Mouse (Mus musculus) brain, embryonic 14.5 days (tissue): ENCODE results near the gene Dtnb. TPM values are rescaled to one million over a fixed set of nuclear protein-coding genes. Genes with fewer than 3 reads are reported as not detected.
A peak's percentile ranks its signal among the peaks of the same experiment; 100 is the strongest.
"Not testable (repeated sequence)": the region's sequence is repeated elsewhere in the genome, so short reads cannot be mapped to it uniquely, and the experiment has no call there.

Experiments
- DNase-seq: peaks from one replicate; pipeline ENCODE4 v3.0.0-alpha.2; 2011; ENCODE audit warnings: low read depth
- CTCF ChIP-seq: fragments of 200-500 bp; IDR thresholded peaks from 2 replicates; pipeline ENCODE4 v1.5.1; 2012; ENCODE audit warnings: inconsistent platforms, mild to moderate bottlenecking, moderate library complexity, borderline replicate concordance; ENCODE audit not compliant: insufficient read depth, insufficient read length; ENCODE audit errors: extremely low read depth
- POLR2A ChIP-seq: fragments of 200-500 bp; IDR thresholded peaks from 2 replicates; pipeline ENCODE4 v1.6.1; 2012; ENCODE audit warnings: mild to moderate bottlenecking, inconsistent platforms, borderline replicate concordance; ENCODE audit not compliant: poor library complexity, insufficient read depth, insufficient read length, severe bottlenecking; ENCODE audit errors: extremely low read depth
- polyA plus RNA-seq: library from polyadenylated mRNA; depleted of rRNA; stranded (reverse); fragments of >200 nt; gene quantifications from 2 replicates; pipeline ENCODE4 v1.2.3, GENCODE M21; 2012; rRNA removed

Gene Dtnb
- 60.1 and 61.1 TPM in 2 replicates for polyA plus RNA-seq

DNA sequence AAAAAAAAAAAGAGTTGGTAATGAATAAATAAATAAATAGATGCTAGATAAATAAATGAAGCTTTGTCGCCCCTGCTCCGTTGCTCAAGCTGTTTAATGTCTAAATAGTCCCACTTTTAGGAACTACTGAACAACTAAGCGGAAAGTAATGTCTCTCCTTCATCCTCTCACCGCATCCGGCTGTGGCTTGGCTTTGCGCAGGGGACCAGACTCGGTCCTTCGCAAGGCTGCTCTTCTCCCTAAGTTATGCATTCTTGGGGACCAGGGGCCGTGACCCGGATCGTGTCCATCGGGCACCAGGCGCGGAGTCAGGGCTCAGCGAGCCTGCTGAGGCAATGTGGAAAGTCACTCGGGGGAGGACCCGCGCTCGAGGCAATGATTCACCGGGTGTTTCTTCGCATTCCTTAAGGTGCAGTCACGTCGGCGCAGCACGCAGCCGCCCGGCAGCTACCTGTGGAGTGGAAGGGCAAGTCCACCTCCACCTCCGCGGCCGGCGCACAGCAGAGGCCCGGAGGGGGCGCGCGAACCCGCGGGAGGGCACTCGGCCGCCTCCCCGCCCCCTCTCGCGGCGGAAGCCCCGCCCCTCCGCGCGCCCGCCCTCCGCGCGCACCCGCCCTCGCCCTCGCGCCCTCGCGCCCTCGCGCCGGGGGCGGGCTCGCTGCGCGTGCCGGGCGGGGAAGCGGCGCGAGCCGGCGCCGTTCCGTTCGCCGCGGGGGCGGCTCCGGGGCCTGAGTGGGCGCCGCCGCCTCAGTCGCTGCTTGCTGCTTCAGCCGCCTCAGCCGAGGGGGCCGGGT, at the start of gene Dtnb:
TSS of gene Dtnb (plus strand) at position 595 of the 794 bp plus-strand sequence.
- TF ChIP-seq CTCF (no peak), POLR2A (peak; percentile 77; the same call in 1 of the 2 replicates)
- peak; percentile 71 for DNase-seq

GRCm38 (mm10) chr12:3525536-3525935, 46.6 kb upstream of the Dtnb start:
- no peak for TF ChIP-seq CTCF
- no peak for TF ChIP-seq POLR2A
- DNase-seq, result no peak

DNA sequence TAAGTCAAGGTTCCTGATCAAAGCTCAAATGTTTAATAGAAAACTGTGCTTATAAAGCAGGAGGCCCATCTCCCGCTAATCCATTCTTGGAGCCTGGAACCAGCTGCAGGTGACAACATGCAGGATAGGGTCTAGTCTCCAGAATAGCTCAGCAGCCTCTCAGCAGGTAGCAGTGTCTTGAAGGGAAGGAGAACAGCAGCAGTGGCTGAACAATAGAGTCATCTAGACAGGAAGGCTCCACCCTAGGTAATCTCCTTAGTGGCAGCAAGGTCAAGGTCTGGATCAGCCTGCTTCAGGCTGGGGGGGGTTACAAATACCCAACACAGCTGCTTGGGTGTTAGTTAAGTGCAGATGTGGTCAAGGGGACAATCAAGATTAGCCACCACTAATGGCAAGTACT, 36.7 kb upstream of the Dtnb start:
- not testable (repeated sequence) for DNase-seq

- peak; percentile 74 for DNase-seq
- TF ChIP-seq CTCF (no peak), POLR2A (no peak)
Observed at GRCm38 (mm10) chr12:3537616-3538015, 34.6 kb upstream of the Dtnb start.

DNA sequence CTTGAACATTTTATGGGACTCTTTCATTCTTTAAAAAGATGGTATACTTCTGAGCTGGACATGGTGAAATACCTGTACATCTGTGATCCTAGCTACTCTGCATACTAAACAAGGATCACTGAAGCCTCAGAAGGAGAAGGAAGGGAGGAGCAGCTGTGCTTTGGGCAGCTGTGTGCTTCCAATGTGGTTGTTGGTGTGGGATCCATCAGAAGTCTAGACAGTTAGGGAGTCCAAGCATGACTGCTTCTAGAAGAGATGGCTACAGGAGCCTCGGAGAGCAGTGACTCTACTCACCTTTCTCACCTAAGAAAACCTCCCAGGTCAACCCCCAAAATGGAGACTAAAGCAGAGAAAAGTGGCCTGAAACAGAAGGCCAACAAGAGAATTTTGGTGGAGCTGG, 34.1 kb upstream of the Dtnb start:
- TF ChIP-seq CTCF, result no peak
- TF ChIP-seq POLR2A, result no peak
- no peak for DNase-seq

- TF ChIP-seq POLR2A (no peak), CTCF (no peak)
Observed at GRCm38 (mm10) chr12:3539605-3540004, 32.6 kb upstream of the Dtnb start.

GRCm38 (mm10) chr12:3540871-3541270, 31.3 kb upstream of the Dtnb start:
- DNase-seq, result no peak
- no peak for TF ChIP-seq CTCF

More at GRCm38 (mm10) chr12:3539605-3540004, 32.6 kb upstream of the Dtnb start:
- DNase-seq, result no peak

DNA sequence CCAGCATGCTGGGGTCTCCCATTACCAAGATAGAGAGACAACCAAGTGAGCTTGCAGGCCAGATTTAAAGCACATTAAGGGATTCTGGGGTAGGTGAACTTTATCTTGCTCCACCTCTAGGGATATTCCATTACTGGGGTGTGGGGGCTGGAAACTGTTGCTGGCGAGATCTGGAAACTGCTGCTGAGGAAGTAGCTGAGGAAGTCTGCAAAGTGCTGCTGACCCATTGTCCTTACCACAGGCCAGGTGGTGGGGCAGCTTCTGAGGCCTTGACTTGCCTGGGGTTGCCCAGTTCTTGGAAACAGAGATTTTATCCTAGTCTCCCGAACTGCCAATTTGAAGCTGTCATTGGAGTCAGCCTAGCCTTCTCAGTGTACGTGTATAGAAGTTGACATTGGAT, 26.7 kb upstream of the Dtnb start:
- TF ChIP-seq CTCF, result no peak
- TF ChIP-seq POLR2A, result no peak
- no peak for DNase-seq

GRCm38 (mm10) chr12:3546121-3546658, 26.0 kb upstream of the Dtnb start:
- DNase-seq, result peak; percentile 32
- TF ChIP-seq CTCF, result no peak
- no peak for TF ChIP-seq POLR2A

- DNase-seq, result no peak
Observed at GRCm38 (mm10) chr12:3546781-3547180, 25.4 kb upstream of the Dtnb start.

GRCm38 (mm10) chr12:3547506-3547905, 24.7 kb upstream of the Dtnb start:
- TF ChIP-seq CTCF (no peak), POLR2A (no peak)
- no peak for DNase-seq

More at GRCm38 (mm10) chr12:3546781-3547180, 25.4 kb upstream of the Dtnb start:
- TF ChIP-seq CTCF, result no peak
- TF ChIP-seq POLR2A, result no peak

DNA sequence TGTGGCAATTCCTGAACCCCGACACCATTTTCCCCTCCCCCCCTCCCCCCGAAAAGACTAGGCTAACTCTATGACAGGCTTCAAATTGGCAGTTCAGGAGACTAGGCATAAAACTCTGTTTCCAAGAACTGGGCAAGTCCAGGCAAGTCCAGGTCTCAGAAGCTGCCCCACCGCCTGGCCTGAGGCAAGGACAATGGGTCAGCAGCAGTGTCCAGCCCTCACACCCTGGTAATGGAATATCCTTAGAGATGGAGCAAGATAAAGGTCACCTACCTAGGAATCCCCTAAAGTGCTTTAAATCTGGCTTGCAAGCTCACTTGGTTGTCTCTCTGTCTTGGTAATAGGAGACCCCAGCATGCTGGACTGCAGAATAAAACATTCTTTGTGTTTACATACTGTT, 24.3 kb upstream of the Dtnb start:
- DNase-seq, result no peak
- no peak for TF ChIP-seq CTCF
- TF ChIP-seq POLR2A, result no peak
